Mouse (Mus musculus) layer of hippocampus, postnatal 14 days (tissue): ENCODE measurements around the gene Ang. TPM values are rescaled to one million over a fixed set of nuclear protein-coding genes. Genes with fewer than 3 reads are reported as not detected.

Experiments used
- total RNA-seq, 2 experiments: library from RNA; stranded (reverse); gene quantifications; 2 replicates each; pipeline ENCODE4 v1.2.3; 2021

The Ang gene
- total RNA-seq, 2 experiments from 2014 or later = 4.7 to 5.6 TPM

Other genes starting within 250 kb of the Ang start
- gene Tep1, start 220.6 kb upstream of the Ang start, total RNA-seq = 1 to 10 TPM; 2.7 to 6.1 TPM
- 1 to 10 TPM; 2.4 to 2.5 TPM for gene Klhl33, start 193.6 kb upstream of the Ang start, total RNA-seq
- 10 to 100 TPM; 30.9 to 42.8 TPM for gene Osgep, start 166.3 kb upstream of the Ang start, total RNA-seq
- 10 to 100 TPM; 66.3 to 71.3 TPM for gene Apex1, start 166.2 kb upstream of the Ang start, total RNA-seq
- gene Pip4p1, start 160.3 kb upstream of the Ang start, total RNA-seq = 10 to 100 TPM; 77.4 to 86.4 TPM
- gene Pnp, start 160.1 kb upstream of the Ang start, total RNA-seq = 10 to 100 TPM; 11.8 to 14.8 TPM
- gene Gm49342, start 146.6 kb upstream of the Ang start, total RNA-seq = 10 to 100 TPM; 11.5 to 20.3 TPM
- under 1 TPM; 0.52 to 0.92 TPM for gene Pnp2, start 135.2 kb upstream of the Ang start, total RNA-seq
- under 1 TPM; 0.24 to 0.35 TPM for gene Rnase10, start 83.4 kb upstream of the Ang start, total RNA-seq
- gene Rnase9, start 49.3 kb upstream of the Ang start, total RNA-seq = not detected
- gene Rnase11, start 41.0 kb upstream of the Ang start, total RNA-seq = not detected
- gene Rnase12, start 33.5 kb upstream of the Ang start, total RNA-seq = not detected
- not detected for gene Olfr750, start 16.7 kb upstream of the Ang start, total RNA-seq
- 10 to 100 TPM; 19.8 to 20.8 TPM for gene Rnase4, start 73 bp upstream of the Ang start, total RNA-seq
- gene Eddm3b, start 23.3 kb downstream of the Ang start, total RNA-seq = not detected
- gene Rnase6, start 32.8 kb downstream of the Ang start, total RNA-seq = under 1 TPM in 1 of 2 experiments, not detected in 1; 0.74 TPM
- gene Rnase1, start 55.6 kb downstream of the Ang start, total RNA-seq = 1 to 10 TPM; 1.0 to 1.1 TPM
- not detected for gene Rnase2b, start 71.1 kb downstream of the Ang start, total RNA-seq
- not detected for gene Ang2, start 108.0 kb downstream of the Ang start, total RNA-seq
- gene Ear14, start 112.2 kb downstream of the Ang start, total RNA-seq = not detected
- gene Rnase2a, start 165.0 kb downstream of the Ang start, total RNA-seq = not detected